Mouse (Mus musculus): ENCODE results near the gene Utp11.

Gene Utp11

DNA sequence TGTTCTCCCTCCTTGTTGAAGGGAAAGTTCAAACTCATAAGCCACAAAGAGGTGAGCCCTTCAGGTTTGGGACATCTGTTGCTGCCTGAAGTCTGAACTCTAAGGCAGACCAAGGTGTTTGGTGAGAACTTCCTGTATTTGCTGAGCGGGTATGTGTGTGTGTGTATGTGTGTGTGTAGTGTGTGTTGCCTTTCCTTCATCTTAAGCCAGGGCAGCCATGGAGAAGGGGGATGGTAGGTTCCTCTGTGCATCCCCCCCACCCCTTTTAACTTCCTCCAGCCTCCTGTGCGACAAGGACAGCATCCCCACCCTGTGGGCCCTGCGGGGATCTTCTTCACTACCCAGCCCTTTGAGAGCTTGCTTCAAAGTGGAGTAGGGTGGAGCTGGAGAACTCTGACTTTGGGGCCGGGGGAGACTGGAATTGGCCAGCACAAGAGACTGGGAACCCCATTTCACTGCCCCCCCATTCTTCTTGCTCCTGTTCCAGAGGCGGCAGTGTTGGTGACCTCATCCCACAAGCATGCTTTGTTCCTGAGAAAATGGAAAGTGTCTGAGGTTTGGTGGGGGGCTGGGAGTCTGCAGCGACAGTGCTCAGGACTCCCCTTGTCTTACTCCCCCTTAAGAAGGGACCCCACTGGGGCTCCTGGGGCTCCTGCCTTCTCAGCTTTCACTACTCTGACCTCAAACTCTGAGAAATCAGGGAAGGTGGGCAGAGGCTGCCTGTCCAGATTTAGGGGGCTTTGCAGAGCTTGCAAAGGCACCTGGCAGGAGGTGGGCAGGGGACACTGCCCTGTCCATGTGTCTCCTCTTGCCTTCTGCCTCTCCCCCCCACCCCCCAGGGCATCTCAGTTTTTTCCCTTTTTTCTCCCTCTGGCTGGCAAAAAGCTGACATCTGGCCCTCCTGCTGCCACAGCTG is 10.7 kb upstream of the Utp11 start:
- DNase-seq, result no peak

GRCm38 (mm10) chr4:124703406-124703805 is 10.0 kb upstream of the Utp11 start:
- DNase-seq, result no peak

DNA sequence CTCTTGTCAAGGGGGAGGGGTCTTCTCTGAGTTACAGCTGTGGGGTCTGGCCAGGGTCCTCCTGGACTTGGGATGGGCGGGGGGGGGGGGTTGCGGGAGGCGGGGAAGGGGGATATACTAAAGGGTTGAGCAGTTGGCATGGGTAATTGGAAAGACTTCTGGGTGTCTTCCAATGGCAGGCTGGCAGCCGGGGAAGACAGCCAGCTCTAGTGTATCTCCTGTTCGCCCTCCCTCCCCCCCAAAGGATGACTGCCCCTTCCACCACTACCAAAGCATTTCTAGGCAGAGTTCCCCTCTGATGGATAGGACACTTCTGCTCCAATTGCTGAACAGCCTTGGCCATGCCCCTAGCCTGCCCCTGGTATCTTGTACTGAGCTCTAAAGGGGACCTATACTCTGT is 8.5 kb upstream of the Utp11 start:
- no peak for DNase-seq

GRCm38 (mm10) chr4:124701052-124701845 is 7.8 kb upstream of the Utp11 start:
- DNase-seq, result no peak

GRCm38 (mm10) chr4:124700248-124700971 is 7.0 kb upstream of the Utp11 start, which contains the start of gene Fhl3:
TSS of gene Fhl3 (plus strand) at chr4:124700701.
- peak; percentile 79 to 80 for DNase-seq

DNA sequence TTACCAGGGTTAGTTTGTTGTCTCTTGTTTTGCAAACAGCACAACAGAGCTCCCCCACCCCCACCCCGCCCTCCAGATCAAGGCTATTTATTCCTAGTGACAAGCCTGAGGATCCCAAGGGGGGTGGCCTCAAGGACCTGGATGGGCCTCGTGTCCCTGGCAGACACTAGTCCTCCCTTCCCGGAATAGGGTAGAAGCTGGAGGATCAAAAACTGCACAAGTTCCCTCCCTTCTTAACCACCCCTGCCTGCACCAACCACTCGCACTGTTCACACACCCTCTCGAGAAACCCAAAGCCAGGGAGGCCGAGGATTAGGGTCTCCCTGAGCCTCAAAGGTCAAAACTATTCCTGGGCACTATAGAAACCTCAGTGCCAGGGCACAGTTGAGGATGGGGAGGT is 6.4 kb upstream of the Utp11 start:
- no peak for DNase-seq

- peak; percentile 67 to 68 for DNase-seq
These were observed 2.6 kb upstream of the Utp11 start for GRCm38 (mm10) chr4:124695786-124696516.

GRCm38 (mm10) chr4:124694572-124694971 is 1.2 kb upstream of the Utp11 start:
- no peak for DNase-seq

DNA sequence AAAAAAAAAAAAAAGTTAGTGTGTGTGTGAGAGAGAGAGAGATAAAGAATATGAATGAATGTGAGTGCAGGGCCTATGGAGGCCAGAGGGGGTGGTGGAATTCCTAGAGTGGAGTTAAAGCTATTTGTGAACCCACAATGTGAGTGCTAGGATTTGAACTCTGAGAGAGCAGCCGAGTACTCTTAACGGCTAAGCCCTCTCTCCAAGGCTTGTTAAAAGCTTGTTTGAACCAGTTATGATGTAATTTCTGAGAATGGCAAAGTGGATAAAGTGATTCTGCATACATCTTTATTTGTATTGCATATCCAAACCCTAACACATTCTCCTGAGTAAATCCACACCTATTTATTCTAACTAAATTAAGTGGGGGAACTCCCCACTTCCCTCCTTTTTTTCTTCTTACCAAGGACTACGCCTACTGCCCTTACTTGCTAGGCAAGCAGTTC is 961 bp downstream of the Utp11 start:
- DNase-seq, result no peak

DNA sequence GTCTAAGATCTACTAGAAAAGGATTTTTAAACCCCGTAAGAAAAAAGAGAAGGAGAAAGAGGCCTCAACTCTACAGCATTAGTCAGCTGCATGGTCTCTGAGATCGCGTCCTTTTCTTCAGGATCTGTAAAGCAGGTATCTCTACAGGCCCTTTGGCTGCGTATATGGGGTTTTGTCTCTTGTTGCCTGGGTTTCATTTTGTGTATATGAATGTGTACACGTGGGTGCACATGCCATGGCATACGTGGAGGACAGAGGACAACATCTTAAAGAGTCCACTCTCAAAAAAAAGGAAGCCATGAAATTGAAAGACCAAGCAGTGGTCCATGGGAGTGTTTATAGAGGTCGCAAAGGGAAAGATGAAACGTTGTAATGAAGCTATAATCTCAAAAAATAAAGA is 1.9 kb downstream of the Utp11 start:
- no peak for DNase-seq

GRCm38 (mm10) chr4:124685897-124686402 is 7.5 kb downstream of the Utp11 start:
- no peak for DNase-seq

- DNase-seq, result no peak
These were observed 7.9 kb downstream of the Utp11 start for GRCm38 (mm10) chr4:124685453-124685852.

- no peak for DNase-seq
These were observed 8.4 kb downstream of the Utp11 start for GRCm38 (mm10) chr4:124685004-124685403.

DNA sequence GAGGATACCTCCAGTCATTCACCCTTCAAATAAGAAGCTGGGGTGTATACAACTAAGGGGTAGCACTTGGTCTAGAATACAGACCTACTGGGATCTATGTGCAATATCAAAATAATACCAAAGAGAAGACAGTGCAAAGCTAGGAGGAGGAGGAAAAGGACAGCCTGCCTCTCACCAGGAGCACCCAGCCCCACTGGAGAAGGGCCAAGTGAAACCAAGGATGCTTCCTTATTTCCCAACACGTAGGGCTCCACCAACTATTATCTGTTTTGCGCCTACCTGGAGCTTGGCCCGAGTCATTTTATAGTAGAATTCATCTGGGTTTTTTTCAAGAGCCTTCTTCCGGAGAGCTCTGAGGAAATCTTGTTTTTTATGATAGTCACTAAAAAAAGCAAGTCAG is 9.9 kb downstream of the Utp11 start:
- DNase-seq, result no peak

- no peak for DNase-seq
These were observed 11.1 kb downstream of the Utp11 start for GRCm38 (mm10) chr4:124682270-124682669.

- no peak for DNase-seq
These were observed 17.4 kb downstream of the Utp11 start for GRCm38 (mm10) chr4:124675958-124676357.

GRCm38 (mm10) chr4:124675037-124675436 is 18.4 kb downstream of the Utp11 start:
- peak in 1 of 2 experiments; percentile 57 for DNase-seq

DNA sequence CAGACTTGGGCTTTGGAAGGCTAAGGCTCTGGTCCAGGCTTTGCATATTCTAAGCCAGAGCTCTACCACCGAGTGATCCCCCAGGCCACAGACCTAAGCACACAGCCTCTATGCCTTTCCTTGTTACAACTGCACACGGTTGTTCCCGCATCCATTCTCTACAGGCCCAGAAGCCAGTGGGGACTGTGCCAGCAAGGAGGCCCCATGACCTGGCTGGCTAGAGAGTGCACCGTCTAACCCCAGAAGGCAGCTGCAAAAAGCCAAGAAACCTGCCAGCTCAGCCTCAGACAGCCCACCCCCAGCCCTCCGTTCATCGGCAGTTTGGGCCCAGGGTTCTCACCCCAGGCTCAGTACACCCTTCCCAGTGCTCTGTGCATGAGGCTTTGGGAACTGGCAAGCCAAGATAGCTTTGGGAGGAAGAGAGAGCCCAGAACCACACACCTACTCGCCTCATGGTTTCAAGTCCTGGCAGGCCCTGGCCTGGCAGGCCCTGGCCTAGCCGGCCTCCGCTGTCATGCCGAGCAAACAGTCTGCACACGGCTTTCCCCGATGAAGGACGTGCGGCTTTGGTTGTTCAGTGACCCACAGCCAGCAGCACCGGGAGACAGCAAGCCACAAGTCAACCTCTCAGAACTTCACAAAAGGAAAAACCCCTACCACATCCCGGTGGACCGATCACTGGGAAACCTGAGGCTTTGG is 18.9 kb downstream of the Utp11 start:
- no peak for DNase-seq

GRCm38 (mm10) chr4:124672347-124673320 is 20.8 kb downstream of the Utp11 start:
- no peak for DNase-seq

- DNase-seq, result no peak
These were observed 21.8 kb downstream of the Utp11 start for GRCm38 (mm10) chr4:124671583-124671982.

Data from kidney, adult 8-10 months (tissue).